Mouse (Mus musculus) megakaryocyte, embryonic 14.5 days (primary cell): ENCODE measurements at regions not wholly inside any gene's neighbourhood (a gene's known extent, or its start where the extent isn't known, plus 50 kb on each side); places are given as distances from the start of the nearest gene placed in this dataset.

Source experiments
- FLI1 ChIP-seq: IDR thresholded peaks from 2 replicates; pipeline ENCODE4 v1.6.1; 2012; ENCODE audit warnings: low read length, inconsistent platforms, mixed read lengths
- GATA1 ChIP-seq: IDR thresholded peaks from 3 replicates; pipeline ENCODE4 v1.6.1; 2012; ENCODE audit warnings: mixed read lengths, low read length, inconsistent platforms, borderline replicate concordance

- no peak for TF ChIP-seq GATA1
- TF ChIP-seq FLI1: no peak
Observed at GRCm38 (mm10) chr9:14086201-14086600, 188.7 kb upstream of the Sesn3 start.
